ENCODE assay signal across 8 mouse cellular contexts in the genomic region with DNA sequence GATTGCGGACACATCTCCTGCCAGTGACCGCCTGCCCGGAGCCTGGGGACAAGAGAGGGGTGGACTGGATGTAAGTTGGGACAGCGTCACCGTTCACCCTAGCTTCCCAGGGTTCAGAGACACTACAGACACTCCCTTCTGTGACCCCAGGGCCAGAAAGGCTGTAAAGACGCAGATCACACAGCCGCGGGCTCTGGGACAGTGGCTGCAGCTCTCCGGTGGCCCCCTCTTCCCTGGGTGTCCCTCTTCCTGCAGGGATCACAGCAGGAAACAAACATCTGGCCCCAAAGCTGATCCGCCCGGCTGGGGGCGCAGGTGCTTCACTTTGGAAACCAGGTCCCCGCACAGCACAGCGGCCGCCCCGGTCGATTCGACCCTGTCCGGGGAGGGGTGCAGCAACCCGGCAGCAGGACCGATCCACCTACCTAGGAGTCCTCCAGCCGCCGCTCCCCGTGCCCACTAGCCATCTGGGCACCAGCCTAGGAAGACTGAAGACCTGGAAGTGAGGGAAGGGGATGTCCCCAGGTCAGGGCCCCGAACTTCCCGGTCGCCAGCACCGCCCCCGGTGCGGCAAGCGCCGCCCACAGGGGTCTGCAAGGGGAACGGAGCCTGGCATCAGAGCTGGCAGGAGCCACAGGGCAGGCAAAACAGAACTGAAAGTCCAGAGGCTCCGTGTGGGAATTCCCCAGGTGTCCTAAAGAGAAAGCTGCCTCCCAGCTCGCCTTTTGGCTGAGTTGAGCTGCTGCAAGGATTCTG. TPM values are rescaled to one million over a fixed set of nuclear protein-coding genes. Genes with fewer than 3 reads are reported as not detected.
DNase-seq lines count a peak whose midpoint lies in the region; ATAC-seq and TF ChIP-seq lines count a peak whose summit lies in the region.

A gene (minus strand): TSS at position 673 of the 756 bp plus-strand sequence.

- no peaks in the 10 kb centered on the region for H3K36me3 ChIP-seq in heart, embryonic 16.5 days (ENCODE audit: control insufficient read depth, insufficient read depth)

- 1% methylated on average over 35 of the region's 35 CpGs for WGBS in heart, embryonic 16.5 days
- WGBS in olfactory bulb, adult 2 months, result 4% methylated on average over 35 of the region's 35 CpGs

- no peaks in the 10 kb centered on the region for H3K9me3 ChIP-seq in heart, embryonic 16.5 days (replicated peaks; ENCODE audit: control insufficient read depth, low read length)

- H3K27me3 ChIP-seq in heart, embryonic 16.5 days (ENCODE audit: control insufficient read depth, insufficient read depth, low read length), result no peaks in the 10 kb centered on the region

- H3K9ac ChIP-seq in heart, embryonic 16.5 days (ENCODE audit: low read length), result peak within 1 kb of the TSS; percentile 82

- 0 out of 2 replicates have a peak, but pooled peaks cover 6% of the 10 kb centered on the region for H3K4me1 ChIP-seq in heart, embryonic 16.5 days (ENCODE audit: control insufficient read depth, insufficient read depth, low read length)
- H3K4me1 ChIP-seq in olfactory bulb, adult 2 months (ENCODE audit: control insufficient read depth, insufficient read depth, low read length), result peaks cover 15% of the 10 kb centered on the region

- peak within 1 kb of the TSS; percentile 71 for H3K4me2 ChIP-seq in heart, embryonic 16.5 days (ENCODE audit: low read depth, low read length)

- DNase-seq in 3T3-L1 (ENCODE audit: low read depth, low spot score) (peak; percentile 77), adipocyte (ENCODE audit: low spot score) (peak; percentile 71)
- DNase-seq in fibroblast of lung, adult 2 months (ENCODE audit: low read depth), result peak; percentile 53
- peak; percentile 84 for DNase-seq in kidney, postnatal 10 days
- peak; percentile 72 for DNase-seq in lung, postnatal 10 days
- DNase-seq in thymus, adult 18-20 months, result peak; percentile 46 to 50

- no peak for TF ChIP-seq CTCF in olfactory bulb, adult 2 months (IDR thresholded peaks at IDR 0.05; ENCODE audit: insufficient read depth, low read depth, low read length)

- peak; percentile 90 for ATAC-seq in heart, embryonic 16.5 days (replicated peaks; ENCODE audit: extremely low read depth, insufficient read depth, low FRiP score)

- H3K4me3 ChIP-seq in heart, embryonic 16.5 days (ENCODE audit: low read length), result peak within 1 kb of the TSS; percentile 73
- H3K4me3 ChIP-seq in olfactory bulb, adult 2 months (ENCODE audit: insufficient read depth, low read depth, low read length), result peak within 1 kb of the TSS; percentile 53

- no peak for TF ChIP-seq POLR2A in olfactory bulb, adult 2 months (IDR thresholded peaks at IDR 0.05; ENCODE audit: insufficient read depth, low read depth, low read length)

- no peak within 1 kb of the TSS for H3K27ac ChIP-seq in heart, embryonic 16.5 days (ENCODE audit: low read length)
- H3K27ac ChIP-seq in olfactory bulb, adult 2 months (ENCODE audit: insufficient read depth, low read depth, low read length), result no peak within 1 kb of the TSS

RNA-seq across cellular contexts. Expression of the gene that starts here (rescaled TPM):
- 2.1 and 2.6 TPM in 2 replicates for polyA plus RNA-seq in heart, embryonic 16.5 days (2015; fragmentation: Nextera tagmentation; extraction: Ambion mirVana)
- polyA plus RNA-seq in olfactory bulb, adult 2 months (2012; ENCODE audit: insufficient read depth, insufficient read length, low replicate concordance, missing spikeins), result not detected in 2 replicates
